Mouse (Mus musculus) CH12.LX (cell line): Measurements from ENCODE around the gene Tmem219. TPM values are rescaled to one million over a fixed set of nuclear protein-coding genes. Genes with fewer than 3 reads are reported as not detected.

Experiments used
- DNase-seq: peaks from one replicate; pipeline ENCODE4 v3.0.0-alpha.2; 2013; ENCODE audit errors: extremely low read depth
- H3K27ac ChIP-seq: 2 replicates; pipeline ENCODE4 v1.5.1; 2012; ENCODE audit warnings: low read depth, mild to moderate bottlenecking, control low read depth, moderate library complexity; ENCODE audit not compliant: insufficient read depth
- H3K27me3 ChIP-seq: replicated peaks from 2 replicates; pipeline ENCODE3; 2012; ENCODE audit warnings: inconsistent platforms
- H3K36me3 ChIP-seq, 2 experiments: replicated peaks in 1 of 2; 2 replicates each; pipeline versions ENCODE3 to v1.6.1; 2012; ENCODE audit warnings: inconsistent platforms in 1 of 2, low read length in 1 of 2, mild to moderate bottlenecking in 1 of 2, mixed read lengths in 1 of 2, moderate library complexity in 1 of 2; ENCODE audit not compliant: control insufficient read depth in 1 of 2, insufficient read depth in 1 of 2
- H3K4me1 ChIP-seq, 2 experiments: 2 replicates each; pipeline ENCODE4 v1.6.1; 2012; ENCODE audit warnings: inconsistent platforms in 1 of 2, moderate library complexity in 1 of 2; ENCODE audit not compliant: insufficient read depth in 2 of 2, control insufficient read depth in 1 of 2
- H3K4me2 ChIP-seq: 2 replicates; pipeline ENCODE4 v1.6.1; 2012; ENCODE audit warnings: low read depth, mild to moderate bottlenecking, control low read depth; ENCODE audit not compliant: poor library complexity, insufficient read depth, severe bottlenecking
- H3K4me3 ChIP-seq, 3 experiments: fragments of 150-350 bp in 1 of 3; sonication (generic) in 1 of 3; replicated peaks in 1 of 3; 2 replicates each; pipeline versions ENCODE3 to v1.5.1; 2011 to 2012; ENCODE audit warnings: low read depth in 2 of 3, low read length in 2 of 3, mild to moderate bottlenecking in 2 of 3, moderate library complexity in 2 of 3, control low read depth in 1 of 3, improper control_type of control experiment in 1 of 3, inconsistent platforms in 1 of 3, mixed read lengths in 1 of 3; ENCODE audit not compliant: poor library complexity in 1 of 3
- H3K79me2 ChIP-seq: replicated peaks from 2 replicates; pipeline ENCODE4 v1.6.1; 2012; ENCODE audit warnings: mild to moderate bottlenecking, moderate library complexity; ENCODE audit not compliant: control insufficient read depth, poor library complexity, insufficient read depth, severe bottlenecking; ENCODE audit errors: extremely low read depth
- H3K9ac ChIP-seq: 2 replicates; pipeline ENCODE4 v1.6.1; 2012; ENCODE audit warnings: low read depth, mild to moderate bottlenecking, control low read depth, moderate library complexity; ENCODE audit not compliant: insufficient read depth
- H3K9me3 ChIP-seq: replicated peaks from 2 replicates; pipeline ENCODE3; 2012; ENCODE audit warnings: low read length, inconsistent platforms, mixed read lengths
- E2F4 ChIP-seq: IDR thresholded peaks from 2 replicates; pipeline ENCODE4 v1.6.1; 2011; ENCODE audit warnings: low read depth, low read length, improper control_type of control experiment; ENCODE audit not compliant: insufficient replicate concordance
- EP300 ChIP-seq: IDR thresholded peaks from 2 replicates; pipeline ENCODE4 v1.6.1; 2011; ENCODE audit warnings: low read length, improper control_type of control experiment
- GABPA ChIP-seq: IDR thresholded peaks from 2 replicates; pipeline ENCODE4 v1.6.1; 2012; ENCODE audit warnings: low read depth, low read length, improper control_type of control experiment, inconsistent platforms; ENCODE audit not compliant: insufficient replicate concordance
- HCFC1 ChIP-seq: IDR thresholded peaks from 2 replicates; pipeline ENCODE4 v1.6.1; 2012; ENCODE audit warnings: low read depth, mild to moderate bottlenecking, inconsistent platforms, low read length, improper control_type of control experiment
- MAFK ChIP-seq: IDR thresholded peaks from 2 replicates; pipeline ENCODE4 v1.6.1; 2011; ENCODE audit warnings: low read length, improper control_type of control experiment; ENCODE audit not compliant: insufficient replicate concordance
- MAZ ChIP-seq: IDR thresholded peaks from 2 replicates; pipeline ENCODE4 v1.6.1; 2012; ENCODE audit warnings: low read depth, mild to moderate bottlenecking, inconsistent platforms, low read length, improper control_type of control experiment, moderate library complexity
- MXI1 ChIP-seq: IDR thresholded peaks from 2 replicates; pipeline ENCODE4 v1.6.1; 2011; ENCODE audit warnings: mild to moderate bottlenecking, low read depth, low read length, improper control_type of control experiment
- NELFE ChIP-seq: IDR thresholded peaks from 2 replicates; pipeline ENCODE4 v1.6.1; 2011; ENCODE audit warnings: low read depth, low read length, improper control_type of control experiment
- NRF1 ChIP-seq: IDR thresholded peaks from 2 replicates; pipeline ENCODE4 v1.6.1; 2014; ENCODE audit warnings: low read depth, mild to moderate bottlenecking, inconsistent platforms, low read length, improper control_type of control experiment, moderate library complexity
- POLR2AphosphoS2 ChIP-seq: IDR thresholded peaks from 2 replicates; pipeline ENCODE4 v1.6.1; 2011; ENCODE audit warnings: low read depth, low read length, improper control_type of control experiment
- RAD21 ChIP-seq: IDR thresholded peaks from 2 replicates; pipeline ENCODE4 v1.6.1; 2011; ENCODE audit warnings: low read depth, mild to moderate bottlenecking, low read length, improper control_type of control experiment, moderate library complexity
- RCOR1 ChIP-seq: conservative IDR thresholded peaks from 2 replicates; pipeline ENCODE4 v1.6.1; 2012; ENCODE audit warnings: low read depth, mild to moderate bottlenecking, inconsistent platforms, low read length, improper control_type of control experiment
- UBTF ChIP-seq: IDR thresholded peaks from 2 replicates; pipeline ENCODE4 v1.6.1; 2012; ENCODE audit warnings: low read depth, mild to moderate bottlenecking, inconsistent platforms, low read length, improper control_type of control experiment, moderate library complexity
- USF2 ChIP-seq: conservative IDR thresholded peaks from 2 replicates; pipeline ENCODE4 v1.6.1; 2011; ENCODE audit warnings: low read depth, low read length, improper control_type of control experiment
- ZC3H11A ChIP-seq: IDR thresholded peaks from 2 replicates; pipeline ENCODE4 v1.6.1; 2012; ENCODE audit warnings: low read depth, mild to moderate bottlenecking, inconsistent platforms, low read length, improper control_type of control experiment
- ZKSCAN1 ChIP-seq: IDR thresholded peaks from 2 replicates; pipeline ENCODE4 v1.6.1; 2012; ENCODE audit warnings: low read depth, inconsistent platforms, low read length, improper control_type of control experiment, borderline replicate concordance
- ZMIZ1 ChIP-seq: IDR thresholded peaks from 2 replicates; pipeline ENCODE4 v1.6.1; 2012; ENCODE audit warnings: low read depth, mild to moderate bottlenecking, inconsistent platforms, low read length, improper control_type of control experiment
- dilution Hi-C: fragments of 300-500 bp; cut with MboI; formaldehyde crosslinking; loops from 2 replicates; pipeline ENCODE4 v1.14.3; 2020; ENCODE audit warnings: low sequenced_read_pairs; ENCODE audit not compliant: extremely low pct_unique_long_range_greater_than_20kb, extremely low pct_ligation_motif_present
- in situ Hi-C: fragments of 300-500 bp; cut with MboI; formaldehyde crosslinking; loops from 3 replicates; pipeline ENCODE4 v1.14.3; 2019; ENCODE audit warnings: low sequenced_read_pairs, low pct_ligation_motif_present, low pct_unique_long_range_greater_than_20kb, mixed read lengths
- polyA plus RNA-seq: library from polyadenylated mRNA; unstranded; fragments of >175 nt; gene quantifications from 2 replicates; pipeline ENCODE4 v1.2.1, GENCODE M21; 2012; ENCODE audit warnings: low read depth; ENCODE audit not compliant: insufficient read length
- total RNA-seq, 2 experiments: library from RNA; depleted of rRNA; stranded (reverse); fragments of 300-350 nt in 1 of 2; fragments of >200 nt in 1 of 2; gene quantifications; 2 replicates each; pipeline ENCODE4 v1.2.3; 2012 to 2014

The Tmem219 gene
- total and polyA plus RNA-seq, 3 experiments = 33.4 to 43.2 (median 37.4) TPM

GRCm38 (mm10) chr7:126853454-126853853 lies 69.3 kb downstream of the Tmem219 start:
- Histone ChIP-seq H3K4me1 (peaks cover 5 to 26% of the 10 kb centered on the region in 2 experiments; a peak in 3 of 4 replicates), H3K79me2 (no peaks in the 10 kb centered on the region), H3K9ac (no peak overlapping the region), H3K27me3 (no peaks in the 10 kb centered on the region), H3K4me2 (no peak overlapping the region), H3K27ac (no peak overlapping the region), H3K9me3 (no peaks in the 10 kb centered on the region), H3K4me3 (no peak overlapping the region), H3K36me3 (peaks cover 71 to 97% of the 10 kb centered on the region in 2 experiments)
- no peak for DNase-seq
- dilution Hi-C loops (no loop called here), in situ Hi-C loops (no loop called here)
- TF ChIP-seq UBTF (no peak), MXI1 (no peak), NELFE (no peak), HCFC1 (no peak), RCOR1 (no peak), ZC3H11A (no peak), EP300 (no peak), NRF1 (no peak), RAD21 (no peak), ZMIZ1 (no peak), USF2 (no peak), MAFK (no peak), E2F4 (no peak), MAZ (no peak), ZKSCAN1 (no peak)

GRCm38 (mm10) chr7:126851192-126851591 lies 71.5 kb downstream of the Tmem219 start:
- in situ Hi-C loops = no loop called here
- Histone ChIP-seq H3K4me1 (peaks cover 6 to 8% of the 10 kb centered on the region in 2 experiments; a peak in 2 of 4 replicates), H3K4me3 (no peak overlapping the region), H3K79me2 (no peaks in the 10 kb centered on the region)
- peak; percentile 70 for TF ChIP-seq POLR2AphosphoS2
- no peak for TF ChIP-seq GABPA
- TF ChIP-seq, all 38 proteins: peak for 1
- DNase-seq = no peak
- H3K9ac ChIP-seq = no peak overlapping the region
- no peak overlapping the region for H3K4me2 ChIP-seq
- dilution Hi-C loops = no loop called here
- H3K27ac ChIP-seq = no peak overlapping the region
- H3K27me3 ChIP-seq = no peaks in the 10 kb centered on the region
- peaks cover 49 to 76% of the 10 kb centered on the region in 2 experiments for H3K36me3 ChIP-seq
- H3K9me3 ChIP-seq = no peaks in the 10 kb centered on the region
